Mouse (Mus musculus): ENCODE results near the gene Emilin1. TPM values are rescaled to one million over a fixed set of nuclear protein-coding genes. Genes with fewer than 3 reads are reported as not detected.
A peak's percentile ranks its signal among the peaks of the same experiment; 100 is the strongest.

Gene Emilin1
- polyA plus RNA-seq, 1 experiment from 2014 or later: 79.7 TPM

GRCm38 (mm10) chr5:30931378-30931777 lies 18.2 kb downstream of the Emilin1 start:
- Histone ChIP-seq H3K4me3 (ENCODE audit: low read depth, low read length) (no peak overlapping the region), H3K4me2 (ENCODE audit: low read depth, low read length) (no peak overlapping the region), H3K4me1 (ENCODE audit: control insufficient read depth, insufficient read depth, low read length) (no peaks in the 10 kb centered on the region), H3K27me3 (ENCODE audit: control insufficient read depth, insufficient read depth, low read length) (no peaks in the 10 kb centered on the region), H3K9ac (replicated peaks; ENCODE audit: low read length) (no peak overlapping the region), H3K27ac (replicated peaks; ENCODE audit: low read depth, low read length) (no peak overlapping the region), H3K36me3 (replicated peaks; ENCODE audit: control insufficient read depth, insufficient read depth, low read depth, low read length) (no peaks in the 10 kb centered on the region), H3K9me3 (replicated peaks; ENCODE audit: control insufficient read depth, low read length) (no peaks in the 10 kb centered on the region)
- no peak for ATAC-seq (replicated peaks; ENCODE audit: insufficient number of reproducible peaks, low FRiP score, low TSS enrichment, low read depth)
- WGBS: 88% methylated on average over 4 of the region's 4 CpGs
- no peak for DNase-seq (ENCODE audit: low spot score)

- Histone ChIP-seq H3K4me1 (ENCODE audit: control insufficient read depth, insufficient read depth, low read length) (no peaks in the 10 kb centered on the region), H3K27ac (replicated peaks; ENCODE audit: low read depth, low read length) (no peak overlapping the region), H3K9ac (replicated peaks; ENCODE audit: low read length) (no peak overlapping the region), H3K36me3 (replicated peaks; ENCODE audit: control insufficient read depth, insufficient read depth, low read depth, low read length) (no peaks in the 10 kb centered on the region), H3K9me3 (replicated peaks; ENCODE audit: control insufficient read depth, low read length) (no peaks in the 10 kb centered on the region), H3K27me3 (ENCODE audit: control insufficient read depth, insufficient read depth, low read length) (no peaks in the 10 kb centered on the region), H3K4me2 (ENCODE audit: low read depth, low read length) (no peak overlapping the region), H3K4me3 (ENCODE audit: low read depth, low read length) (no peak overlapping the region)
- 63% methylated on average over 5 of the region's 5 CpGs for WGBS
- DNase-seq (ENCODE audit: low spot score) (no peak), ATAC-seq (replicated peaks; ENCODE audit: insufficient number of reproducible peaks, low FRiP score, low TSS enrichment, low read depth) (no peak)
Observed at GRCm38 (mm10) chr5:30933705-30934104, 20.5 kb downstream of the Emilin1 start.

GRCm38 (mm10) chr5:30934725-30935461 lies 21.7 kb downstream of the Emilin1 start:
- Histone ChIP-seq H3K36me3 (replicated peaks; ENCODE audit: control insufficient read depth, insufficient read depth, low read depth, low read length) (no peaks in the 10 kb centered on the region), H3K27ac (replicated peaks; ENCODE audit: low read depth, low read length) (no peak overlapping the region), H3K9me3 (replicated peaks; ENCODE audit: control insufficient read depth, low read length) (no peaks in the 10 kb centered on the region), H3K4me1 (ENCODE audit: control insufficient read depth, insufficient read depth, low read length) (no peaks in the 10 kb centered on the region), H3K27me3 (ENCODE audit: control insufficient read depth, insufficient read depth, low read length) (no peaks in the 10 kb centered on the region), H3K9ac (replicated peaks; ENCODE audit: low read length) (no peak overlapping the region), H3K4me2 (ENCODE audit: low read depth, low read length) (no peak overlapping the region), H3K4me3 (ENCODE audit: low read depth, low read length) (no peak overlapping the region)
- DNase-seq (ENCODE audit: low spot score) (no peak), ATAC-seq (replicated peaks; ENCODE audit: insufficient number of reproducible peaks, low FRiP score, low TSS enrichment, low read depth) (no peak)
- 89% methylated on average over 5 of the region's 5 CpGs for WGBS

GRCm38 (mm10) chr5:30943004-30943403 lies 29.8 kb downstream of the Emilin1 start:
- ATAC-seq (replicated peaks; ENCODE audit: insufficient number of reproducible peaks, low FRiP score, low TSS enrichment, low read depth) (no peak), DNase-seq (ENCODE audit: low spot score) (no peak)
- H3K4me3 ChIP-seq (ENCODE audit: low read depth, low read length): no peak overlapping the region
- H3K27ac ChIP-seq (replicated peaks; ENCODE audit: low read depth, low read length): no peak overlapping the region
- H3K4me1 ChIP-seq (ENCODE audit: control insufficient read depth, insufficient read depth, low read length): no peaks in the 10 kb centered on the region
- no peak overlapping the region for H3K4me2 ChIP-seq (ENCODE audit: low read depth, low read length)
- H3K36me3 ChIP-seq (replicated peaks; ENCODE audit: control insufficient read depth, insufficient read depth, low read depth, low read length): no peaks in the 10 kb centered on the region
- H3K27me3 ChIP-seq (ENCODE audit: control insufficient read depth, insufficient read depth, low read length): peaks cover 3% of the 10 kb centered on the region; the same call in 1 of the 2 replicates
- 88% methylated on average over 2 of the region's 2 CpGs for WGBS
- no peak overlapping the region for H3K9ac ChIP-seq (replicated peaks; ENCODE audit: low read length)
- H3K9me3 ChIP-seq (replicated peaks; ENCODE audit: control insufficient read depth, low read length): no peaks in the 10 kb centered on the region

- H3K4me3 ChIP-seq (ENCODE audit: low read depth, low read length): no peak overlapping the region
Observed at GRCm38 (mm10) chr5:30944344-30944743, 31.1 kb downstream of the Emilin1 start.

GRCm38 (mm10) chr5:30944956-30945781 lies 32.0 kb downstream of the Emilin1 start, which contains the start of gene Cgref1:
TSS of gene Cgref1 (minus strand) at chr5:30945591.
- Histone ChIP-seq H3K9me3 (replicated peaks; ENCODE audit: control insufficient read depth, low read length) (no peaks in the 10 kb centered on the region), H3K4me3 (ENCODE audit: low read depth, low read length) (peak within 1 kb of the TSS; percentile 38), H3K27me3 (ENCODE audit: control insufficient read depth, insufficient read depth, low read length) (peaks cover 3% of the 10 kb centered on the region), H3K4me1 (ENCODE audit: control insufficient read depth, insufficient read depth, low read length) (no peaks in the 10 kb centered on the region), H3K9ac (replicated peaks; ENCODE audit: low read length) (peak within 1 kb of the TSS; percentile 67), H3K4me2 (ENCODE audit: low read depth, low read length) (peak within 1 kb of the TSS; percentile 96), H3K27ac (replicated peaks; ENCODE audit: low read depth, low read length) (no peak within 1 kb of the TSS), H3K36me3 (replicated peaks; ENCODE audit: control insufficient read depth, insufficient read depth, low read depth, low read length) (no peaks in the 10 kb centered on the region)
- ATAC-seq (replicated peaks; ENCODE audit: insufficient number of reproducible peaks, low FRiP score, low TSS enrichment, low read depth): peak; percentile 54; the same call in 1 of the 2 replicates
- 5% methylated on average over 44 of the region's 44 CpGs for WGBS
- peak; percentile 51 for DNase-seq (ENCODE audit: low spot score)

More at GRCm38 (mm10) chr5:30944344-30944743, 31.1 kb downstream of the Emilin1 start:
- H3K36me3 ChIP-seq (replicated peaks; ENCODE audit: control insufficient read depth, insufficient read depth, low read depth, low read length): no peaks in the 10 kb centered on the region
- no peak for DNase-seq (ENCODE audit: low spot score)
- no peak overlapping the region for H3K27ac ChIP-seq (replicated peaks; ENCODE audit: low read depth, low read length)
- no peaks in the 10 kb centered on the region for H3K9me3 ChIP-seq (replicated peaks; ENCODE audit: control insufficient read depth, low read length)
- H3K9ac ChIP-seq (replicated peaks; ENCODE audit: low read length): no peak overlapping the region
- no peak overlapping the region; the same call in 1 of the 2 replicates for H3K4me2 ChIP-seq (ENCODE audit: low read depth, low read length)
- no peaks in the 10 kb centered on the region for H3K4me1 ChIP-seq (ENCODE audit: control insufficient read depth, insufficient read depth, low read length)
- no peak for ATAC-seq (replicated peaks; ENCODE audit: insufficient number of reproducible peaks, low FRiP score, low TSS enrichment, low read depth)
- 89% methylated on average over 6 of the region's 6 CpGs for WGBS
- peaks cover 3% of the 10 kb centered on the region for H3K27me3 ChIP-seq (ENCODE audit: control insufficient read depth, insufficient read depth, low read length)

GRCm38 (mm10) chr5:30948620-30949019 lies 35.4 kb downstream of the Emilin1 start:
- Histone ChIP-seq H3K36me3 (replicated peaks; ENCODE audit: control insufficient read depth, insufficient read depth, low read depth, low read length) (0 out of 2 replicates have a peak, but pooled peaks cover 3% of the 10 kb centered on the region), H3K27ac (replicated peaks; ENCODE audit: low read depth, low read length) (no peak overlapping the region), H3K27me3 (ENCODE audit: control insufficient read depth, insufficient read depth, low read length) (peaks cover 3% of the 10 kb centered on the region), H3K9ac (replicated peaks; ENCODE audit: low read length) (peak overlapping the region; percentile 19; the same call in 1 of the 2 replicates), H3K4me2 (ENCODE audit: low read depth, low read length) (no peak overlapping the region), H3K4me3 (ENCODE audit: low read depth, low read length) (no peak overlapping the region), H3K4me1 (ENCODE audit: control insufficient read depth, insufficient read depth, low read length) (no peaks in the 10 kb centered on the region), H3K9me3 (replicated peaks; ENCODE audit: control insufficient read depth, low read length) (no peaks in the 10 kb centered on the region)
- 63% methylated on average over 5 of the region's 5 CpGs for WGBS
- no peak for ATAC-seq (replicated peaks; ENCODE audit: insufficient number of reproducible peaks, low FRiP score, low TSS enrichment, low read depth)
- no peak for DNase-seq (ENCODE audit: low spot score)

Data from embryonic facial prominence, embryonic 11.5 days (tissue).